Mouse (Mus musculus) small intestine, adult 2 months (tissue): Measurements from ENCODE around the gene Hemgn.

Experiments used
- CTCF ChIP-seq: fragments of 200-500 bp; IDR thresholded peaks from 2 replicates; pipeline ENCODE4 v1.5.1; 2012; ENCODE audit warnings: low read depth, mild to moderate bottlenecking, control low read depth, inconsistent platforms, low read length, moderate library complexity, mixed read lengths; ENCODE audit not compliant: insufficient replicate concordance, insufficient read length; ENCODE audit errors: extremely low read depth
- POLR2A ChIP-seq: fragments of 200-500 bp; IDR thresholded peaks from 2 replicates; pipeline ENCODE4 v1.6.1; 2012; ENCODE audit warnings: low read depth, mild to moderate bottlenecking, control low read depth, inconsistent platforms, low read length, moderate library complexity

DNA sequence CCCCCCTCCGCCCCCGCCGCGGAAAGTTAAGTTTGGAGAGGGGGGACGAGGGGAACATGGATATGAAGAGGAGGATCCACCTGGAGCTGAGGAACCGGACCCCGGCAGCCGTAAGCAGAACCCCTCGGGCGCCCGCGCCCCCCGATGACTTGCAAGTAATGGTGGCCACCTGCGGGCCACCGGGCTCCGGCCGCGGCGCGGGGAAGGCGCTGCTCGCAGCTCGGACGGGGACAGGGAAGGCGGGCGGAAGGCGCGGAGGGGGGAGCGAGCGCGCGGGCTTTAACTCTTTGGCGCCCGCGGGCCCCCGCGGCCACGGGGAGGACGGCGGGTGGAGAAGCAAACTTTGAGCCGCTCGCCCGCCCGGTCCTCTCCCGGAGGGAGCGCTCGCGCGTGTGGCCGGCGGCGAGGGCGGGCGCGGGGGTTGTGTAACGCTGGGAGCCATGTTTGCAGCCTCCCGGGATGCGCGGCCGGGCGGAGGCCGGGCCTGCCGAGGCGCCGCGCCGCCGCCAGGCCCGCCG lies 38.0 kb upstream of the Hemgn start:
- TF ChIP-seq CTCF (no peak), POLR2A (no peak)
